13 mouse cellular contexts compared by ENCODE assay signal in the genomic region with DNA sequence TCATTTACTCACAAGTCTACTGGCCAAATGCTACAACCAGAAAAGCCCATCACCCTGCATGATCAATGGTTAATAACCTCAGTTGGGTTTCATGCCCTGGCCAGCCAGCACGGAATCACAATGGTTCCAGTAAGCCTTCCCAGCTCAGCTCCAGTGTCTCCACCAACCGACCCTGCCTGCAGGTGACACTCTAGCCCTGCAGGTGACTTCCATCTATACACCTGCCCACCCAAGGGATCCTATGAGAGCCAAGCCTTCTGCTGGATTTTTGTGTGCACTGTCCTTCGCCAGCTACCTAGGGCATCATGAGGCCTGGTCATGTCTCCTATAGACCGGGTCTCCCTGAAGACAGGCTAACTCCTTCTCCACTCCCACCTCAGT.
DNase-seq lines count a peak whose midpoint lies in the region; ATAC-seq and TF ChIP-seq lines count a peak whose summit lies in the region.
"Had no signal": no experiment of that assay in that cellular context is flagged by ENCODE, and none has a peak within 500 bp of the region (broad histone marks: within the 10 kb centered on the region; RNA-seq: fewer than 3 reads in every experiment).

No protein-coding gene starts in this region.

- no peak for DNase-seq in embryonic facial prominence, embryonic 14.5 days (ENCODE audit: low spot score)
- DNase-seq in embryonic facial prominence, embryonic 10.5 days (ENCODE audit: low spot score): no peak
- no peak for DNase-seq in lung, embryonic 14.5 days
- DNase-seq in lung, postnatal 10 days: no peak
- DNase-seq in heart, adult 11 months: no peak
- DNase-seq: adrenal gland, postnatal 14 days; right cerebral cortex, postnatal 14 days; thymus, postnatal 4 days had no signal

- no peak overlapping the region for H3K9ac ChIP-seq in embryonic facial prominence, embryonic 14.5 days (ENCODE audit: low read depth, low read length)
- no peak overlapping the region for H3K9ac ChIP-seq in intestine, postnatal 0 days (ENCODE audit: low read depth, low read length)
- no peak overlapping the region for H3K9ac ChIP-seq in intestine, embryonic 16.5 days (ENCODE audit: low read depth, low read length)
- H3K9ac ChIP-seq in lung, embryonic 14.5 days: no peak overlapping the region
- no peak overlapping the region for H3K9ac ChIP-seq in midbrain, embryonic 13.5 days (replicated peaks)

- H3K4me1 ChIP-seq in embryonic facial prominence, embryonic 14.5 days (ENCODE audit: control insufficient read depth, insufficient read depth, low read length): peaks cover 7% of the 10 kb centered on the region
- peaks cover 31% of the 10 kb centered on the region for H3K4me1 ChIP-seq in embryonic facial prominence, embryonic 10.5 days
- H3K4me1 ChIP-seq in intestine, postnatal 0 days (replicated peaks; ENCODE audit: control insufficient read depth, insufficient read depth, low read length): no peaks in the 10 kb centered on the region
- H3K4me1 ChIP-seq in intestine, embryonic 16.5 days (ENCODE audit: control insufficient read depth, insufficient read depth, low read length): 0 out of 2 replicates have a peak, but pooled peaks cover 3% of the 10 kb centered on the region
- H3K4me1 ChIP-seq in lung, embryonic 14.5 days (ENCODE audit: insufficient read depth): no peaks in the 10 kb centered on the region
- peaks cover 15% of the 10 kb centered on the region for H3K4me1 ChIP-seq in midbrain, embryonic 13.5 days (replicated peaks)

- H3K4me3 ChIP-seq in embryonic facial prominence, embryonic 14.5 days (ENCODE audit: low read depth, low read length): no peak overlapping the region
- no peak overlapping the region for H3K4me3 ChIP-seq in embryonic facial prominence, embryonic 10.5 days
- H3K4me3 ChIP-seq in intestine, postnatal 0 days (ENCODE audit: low read depth, low read length): no peak overlapping the region
- H3K4me3 ChIP-seq in intestine, embryonic 16.5 days (ENCODE audit: low read length): no peak overlapping the region
- H3K4me3 ChIP-seq in lung, embryonic 14.5 days (ENCODE audit: low read depth, low read length): no peak overlapping the region
- no peak overlapping the region for H3K4me3 ChIP-seq in midbrain, embryonic 13.5 days (replicated peaks)
- H3K4me3 ChIP-seq: erythroblast, embryonic 14.5 days; myocyte had no signal

- 68% methylated on average over 4 of the region's 4 CpGs for WGBS in embryonic facial prominence, embryonic 14.5 days
- 69% methylated on average over 4 of the region's 4 CpGs for WGBS in embryonic facial prominence, embryonic 10.5 days
- 76% methylated on average over 4 of the region's 4 CpGs for WGBS in intestine, postnatal 0 days
- WGBS in intestine, embryonic 16.5 days: 79% methylated on average over 4 of the region's 4 CpGs
- WGBS in lung, embryonic 14.5 days: 58% methylated on average over 4 of the region's 4 CpGs
- 47% methylated on average over 4 of the region's 4 CpGs for WGBS in midbrain, embryonic 13.5 days

- peaks cover 11% of the 10 kb centered on the region; the same call in 1 of the 2 replicates for H3K9me3 ChIP-seq in embryonic facial prominence, embryonic 14.5 days (ENCODE audit: control insufficient read depth, low read length)
- 0 out of 2 replicates have a peak, but pooled peaks cover 4% of the 10 kb centered on the region for H3K9me3 ChIP-seq in embryonic facial prominence, embryonic 10.5 days
- no peaks in the 10 kb centered on the region for H3K9me3 ChIP-seq in intestine, postnatal 0 days (ENCODE audit: control insufficient read depth)
- H3K9me3 ChIP-seq in intestine, embryonic 16.5 days (ENCODE audit: control insufficient read depth, low read length): no peaks in the 10 kb centered on the region
- H3K9me3 ChIP-seq in lung, embryonic 14.5 days (ENCODE audit: low read depth, low read length): no peaks in the 10 kb centered on the region
- H3K9me3 ChIP-seq in midbrain, embryonic 13.5 days: peaks cover 6% of the 10 kb centered on the region; the same call in 1 of the 2 replicates

- TF ChIP-seq CTCF in intestine, postnatal 0 days (IDR thresholded peaks at IDR 0.05; ENCODE audit: low read depth): peak; percentile 64
- TF ChIP-seq CTCF in lung, embryonic 14.5 days (IDR thresholded peaks at IDR 0.05; ENCODE audit: low read depth): peak; percentile 27; the same call in 1 of the 2 replicates

- no peaks in the 10 kb centered on the region for H3K27me3 ChIP-seq in embryonic facial prominence, embryonic 14.5 days (replicated peaks; ENCODE audit: control insufficient read depth, insufficient read depth, low read length)
- no peaks in the 10 kb centered on the region; the same call in 1 of the 2 replicates for H3K27me3 ChIP-seq in embryonic facial prominence, embryonic 10.5 days (replicated peaks; ENCODE audit: low read depth, poor library complexity, severe bottlenecking)
- H3K27me3 ChIP-seq in intestine, postnatal 0 days (replicated peaks; ENCODE audit: control insufficient read depth, insufficient read depth, low read length): no peaks in the 10 kb centered on the region
- no peaks in the 10 kb centered on the region for H3K27me3 ChIP-seq in intestine, embryonic 16.5 days (replicated peaks; ENCODE audit: control insufficient read depth, insufficient read depth, low read length)
- no peaks in the 10 kb centered on the region for H3K27me3 ChIP-seq in lung, embryonic 14.5 days (ENCODE audit: insufficient read depth, low read length)
- no peaks in the 10 kb centered on the region for H3K27me3 ChIP-seq in midbrain, embryonic 13.5 days

- H3K27ac ChIP-seq in embryonic facial prominence, embryonic 14.5 days (replicated peaks; ENCODE audit: low read depth, low read length): no peak overlapping the region
- H3K27ac ChIP-seq in embryonic facial prominence, embryonic 10.5 days (replicated peaks): no peak overlapping the region
- no peak overlapping the region for H3K27ac ChIP-seq in intestine, postnatal 0 days (ENCODE audit: low read depth, low read length)
- no peak overlapping the region for H3K27ac ChIP-seq in intestine, embryonic 16.5 days (ENCODE audit: low read length)
- H3K27ac ChIP-seq in lung, embryonic 14.5 days (ENCODE audit: low read depth): no peak overlapping the region
- no peak overlapping the region for H3K27ac ChIP-seq in midbrain, embryonic 13.5 days

- H3K4me2 ChIP-seq in embryonic facial prominence, embryonic 14.5 days (ENCODE audit: low read depth, low read length): no peak overlapping the region
- no peak overlapping the region for H3K4me2 ChIP-seq in intestine, postnatal 0 days (replicated peaks; ENCODE audit: low read depth)
- no peak overlapping the region for H3K4me2 ChIP-seq in intestine, embryonic 16.5 days (ENCODE audit: low read depth, low read length)
- H3K4me2 ChIP-seq in lung, embryonic 14.5 days: no peak overlapping the region
- no peak overlapping the region for H3K4me2 ChIP-seq in midbrain, embryonic 13.5 days (replicated peaks)

- peak; percentile 15; the same call in 1 of the 2 replicates for ATAC-seq in embryonic facial prominence, embryonic 14.5 days (ENCODE audit: low read depth)
- ATAC-seq in intestine, postnatal 0 days: no peak
- no peak for ATAC-seq in intestine, embryonic 16.5 days
- no peak for ATAC-seq in lung, embryonic 14.5 days (ENCODE audit: insufficient read depth)
- peak; percentile 34; the same call in 1 of the 2 replicates for ATAC-seq in midbrain, embryonic 13.5 days

- no peaks in the 10 kb centered on the region for H3K36me3 ChIP-seq in embryonic facial prominence, embryonic 14.5 days (ENCODE audit: control insufficient read depth, insufficient read depth, low read length)
- no peaks in the 10 kb centered on the region for H3K36me3 ChIP-seq in embryonic facial prominence, embryonic 10.5 days (replicated peaks)
- H3K36me3 ChIP-seq in intestine, postnatal 0 days (ENCODE audit: control insufficient read depth, insufficient read depth): no peaks in the 10 kb centered on the region
- no peaks in the 10 kb centered on the region for H3K36me3 ChIP-seq in intestine, embryonic 16.5 days (ENCODE audit: control insufficient read depth, insufficient read depth, low read length)
- H3K36me3 ChIP-seq in lung, embryonic 14.5 days (ENCODE audit: insufficient read depth): no peaks in the 10 kb centered on the region
- no peaks in the 10 kb centered on the region for H3K36me3 ChIP-seq in midbrain, embryonic 13.5 days

Comparison
In these comparisons a context has a peak if more than half of its experiments do, and no peak if none do; other contexts are left out.
1. ATAC-seq: peak in embryonic facial prominence, embryonic 14.5 days (single experiment) and midbrain, embryonic 13.5 days (single experiment); none in intestine, postnatal 0 days (single experiment), intestine, embryonic 16.5 days (single experiment) and lung, embryonic 14.5 days (single experiment).